Comparison of ENCODE assay signal across 8 mouse cellular contexts in genomic region chr8:128685507-128686428, GRCm38 (mm10). TPM values are rescaled to one million over a fixed set of nuclear protein-coding genes. Genes with fewer than 3 reads are reported as not detected.
DNase-seq lines count a peak whose midpoint lies in the region; ATAC-seq and TF ChIP-seq lines count a peak whose summit lies in the region.

Gene Itgb1 (plus strand): TSS chr8:128685654.

- peak; percentile 95 for ATAC-seq in embryonic facial prominence, embryonic 15.5 days (ENCODE audit: insufficient number of reproducible peaks, low FRiP score, low TSS enrichment, low read depth)
- ATAC-seq in limb, embryonic 13.5 days (ENCODE audit: low FRiP score, low read depth), result peak; percentile 95
- peak; percentile 96 for ATAC-seq in midbrain, embryonic 15.5 days (replicated peaks)

- no peaks in the 10 kb centered on the region for H3K9me3 ChIP-seq in embryonic facial prominence, embryonic 15.5 days (replicated peaks)
- H3K9me3 ChIP-seq in limb, embryonic 13.5 days, result no peaks in the 10 kb centered on the region
- no peaks in the 10 kb centered on the region for H3K9me3 ChIP-seq in midbrain, embryonic 15.5 days

- TF ChIP-seq CTCF in bone marrow macrophage, adult 2 months (IDR thresholded peaks at IDR 0.05; ENCODE audit: low read depth, low read length), result peak; percentile 19; the same call in 1 of the 2 replicates
- peak; percentile 12; the same call in 1 of the 2 replicates for TF ChIP-seq CTCF in spleen, adult 2 months (IDR thresholded peaks at IDR 0.05; ENCODE audit: extremely low read depth, insufficient read depth, insufficient read length, insufficient replicate concordance)

- no peaks in the 10 kb centered on the region for H3K36me3 ChIP-seq in embryonic facial prominence, embryonic 15.5 days
- no peaks in the 10 kb centered on the region for H3K36me3 ChIP-seq in limb, embryonic 13.5 days
- no peaks in the 10 kb centered on the region for H3K36me3 ChIP-seq in midbrain, embryonic 15.5 days (replicated peaks)
- no peaks in the 10 kb centered on the region for H3K36me3 ChIP-seq in spleen, adult 2 months (ENCODE audit: control insufficient read depth, insufficient read depth, low read length)

- peaks cover 28% of the 10 kb centered on the region for H3K4me1 ChIP-seq in bone marrow macrophage, adult 2 months (ENCODE audit: control insufficient read depth, insufficient read depth, low read length)
- H3K4me1 ChIP-seq in embryonic facial prominence, embryonic 15.5 days, result peaks cover 8% of the 10 kb centered on the region; the same call in 1 of the 2 replicates
- H3K4me1 ChIP-seq in limb, embryonic 13.5 days, result peaks cover 22% of the 10 kb centered on the region
- peaks cover 29% of the 10 kb centered on the region for H3K4me1 ChIP-seq in midbrain, embryonic 15.5 days
- peaks cover 3% of the 10 kb centered on the region for H3K4me1 ChIP-seq in spleen, adult 2 months (ENCODE audit: control insufficient read depth, insufficient read depth, insufficient read length)

- peak; percentile 86 for DNase-seq in A20 (ENCODE audit: low read depth, low spot score)
- peak; percentile 94 for DNase-seq in heart, adult 8-10 months (ENCODE audit: low spot score)
- DNase-seq in kidney, adult 9 months, result peak; percentile 92
- peak in 1 of 2 experiments; percentile 70 for DNase-seq in spleen, adult 2 months (ENCODE audit: low read depth in 1 of 2, low spot score in 2 of 2)

- peak within 1 kb of the TSS; percentile 98 for H3K9ac ChIP-seq in embryonic facial prominence, embryonic 15.5 days
- H3K9ac ChIP-seq in limb, embryonic 13.5 days, result peak within 1 kb of the TSS; percentile 98
- peak within 1 kb of the TSS; percentile 89 for H3K9ac ChIP-seq in midbrain, embryonic 15.5 days

- H3K27me3 ChIP-seq in embryonic facial prominence, embryonic 15.5 days, result no peaks in the 10 kb centered on the region
- no peaks in the 10 kb centered on the region for H3K27me3 ChIP-seq in limb, embryonic 13.5 days
- H3K27me3 ChIP-seq in midbrain, embryonic 15.5 days (replicated peaks), result no peaks in the 10 kb centered on the region
- H3K27me3 ChIP-seq in spleen, adult 2 months (ENCODE audit: control insufficient read depth, insufficient read depth, low read length), result no peaks in the 10 kb centered on the region

- WGBS in embryonic facial prominence, embryonic 15.5 days, result under 1% methylated on average over 107 of the region's 113 CpGs
- WGBS in limb, embryonic 13.5 days, result under 1% methylated on average over 103 of the region's 113 CpGs
- WGBS in midbrain, embryonic 15.5 days, result under 1% methylated on average over 104 of the region's 113 CpGs
- under 1% methylated on average over 107 of the region's 113 CpGs for WGBS in spleen, adult 2 months

- peak within 1 kb of the TSS; percentile 49 for H3K4me2 ChIP-seq in embryonic facial prominence, embryonic 15.5 days (replicated peaks)
- peak within 1 kb of the TSS; percentile 79 for H3K4me2 ChIP-seq in limb, embryonic 13.5 days (replicated peaks)
- H3K4me2 ChIP-seq in midbrain, embryonic 15.5 days, result peak within 1 kb of the TSS; percentile 65

- TF ChIP-seq POLR2A in bone marrow macrophage, adult 2 months (IDR thresholded peaks at IDR 0.05; ENCODE audit: borderline replicate concordance, low read depth, low read length), result peak; percentile 74; the same call in 1 of the 2 replicates
- no peak; the same call in 1 of the 2 replicates for TF ChIP-seq POLR2A in spleen, adult 2 months (IDR thresholded peaks at IDR 0.05; ENCODE audit: low read depth, low read length)

- peak within 1 kb of the TSS; percentile 78 for H3K4me3 ChIP-seq in bone marrow macrophage, adult 2 months (ENCODE audit: insufficient read depth, low read length)
- H3K4me3 ChIP-seq in embryonic facial prominence, embryonic 15.5 days (replicated peaks), result peak within 1 kb of the TSS; percentile 90
- peak within 1 kb of the TSS; percentile 86 for H3K4me3 ChIP-seq in limb, embryonic 13.5 days
- H3K4me3 ChIP-seq in midbrain, embryonic 15.5 days, result peak within 1 kb of the TSS; percentile 98
- H3K4me3 ChIP-seq in spleen, adult 2 months (ENCODE audit: extremely low read depth, insufficient read depth, insufficient read length), result peak within 1 kb of the TSS; percentile 72

- H3K27ac ChIP-seq in bone marrow macrophage, adult 2 months (ENCODE audit: insufficient read depth, low read depth, low read length), result peak within 1 kb of the TSS; percentile 96
- peak within 1 kb of the TSS; percentile 99 for H3K27ac ChIP-seq in embryonic facial prominence, embryonic 15.5 days (replicated peaks)
- peak within 1 kb of the TSS; percentile 99 for H3K27ac ChIP-seq in limb, embryonic 13.5 days
- H3K27ac ChIP-seq in midbrain, embryonic 15.5 days, result peak within 1 kb of the TSS; percentile 99
- peak within 1 kb of the TSS; percentile 85 for H3K27ac ChIP-seq in spleen, adult 2 months (ENCODE audit: insufficient read depth, low read length)

RNA-seq across cellular contexts. Expression of gene Itgb1, which starts in this region (rescaled TPM):
- polyA plus RNA-seq in bone marrow macrophage, adult 2 months (2012; ENCODE audit: insufficient read depth, insufficient read length, missing spikeins), result 256 and 284 TPM in 2 replicates
- 259 and 261 TPM in 2 replicates for polyA plus RNA-seq in embryonic facial prominence, embryonic 15.5 days (2015; fragmentation: Nextera tagmentation; extraction: Ambion mirVana)
- 100 to 1,000 TPM; 294 to 330 (median 319) TPM for total RNA-seq in heart, adult 8-10 months (2022)
- polyA plus RNA-seq in limb, embryonic 13.5 days (2015; fragmentation: Nextera tagmentation; extraction: Ambion mirVana), result 229 and 243 TPM in 2 replicates
- polyA plus RNA-seq in midbrain, embryonic 15.5 days (2015; fragmentation: Nextera tagmentation; extraction: Ambion mirVana), result 75.4 and 78.2 TPM in 2 replicates
- 16.4 and 18.8 TPM in 2 replicates for polyA plus RNA-seq in spleen, adult 2 months (2012; rRNA removed)
